Mouse (Mus musculus): ENCODE data around the gene Dcaf5. TPM values are rescaled to one million over a fixed set of nuclear protein-coding genes. Genes with fewer than 3 reads are reported as not detected.

Gene Dcaf5
- polyA plus RNA-seq, 1 experiment from 2014 or later: 24.3 TPM

DNA sequence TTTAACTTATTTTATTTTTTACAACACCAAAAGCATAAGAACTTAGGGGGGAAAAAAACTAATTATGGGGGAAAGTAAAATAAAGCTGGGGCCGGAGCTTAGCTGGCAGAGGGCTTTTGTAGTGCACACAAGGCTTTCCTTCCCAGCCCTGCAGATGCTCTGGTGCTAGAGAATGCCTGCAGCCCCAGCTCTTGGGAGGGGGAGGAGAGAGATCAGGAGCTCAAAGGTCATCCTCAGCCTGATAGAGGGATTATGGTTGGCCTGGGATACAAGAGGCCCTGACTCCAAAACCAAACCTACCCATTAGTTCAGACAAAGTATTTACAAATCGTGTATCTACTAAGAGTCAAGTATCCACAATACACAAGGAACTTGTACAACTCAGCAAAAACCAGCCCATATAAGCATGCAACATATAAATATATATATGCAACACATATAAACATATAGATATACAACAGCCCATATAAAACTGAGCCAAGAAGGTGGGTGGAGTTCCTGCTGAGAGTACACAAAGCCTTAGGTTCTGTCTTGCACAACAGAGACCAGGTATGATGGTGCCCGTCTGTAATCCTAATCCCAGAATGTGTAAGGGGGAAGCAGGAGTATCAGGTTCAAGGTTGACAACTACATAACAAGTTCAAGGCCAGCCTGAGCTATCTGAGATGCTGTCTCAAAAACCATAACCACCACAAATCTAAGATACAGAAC, 124.3 kb downstream of the Dcaf5 start:
- no peaks in the 10 kb centered on the region for H3K36me3 ChIP-seq (replicated peaks; ENCODE audit: control insufficient read depth, insufficient read depth)

DNA sequence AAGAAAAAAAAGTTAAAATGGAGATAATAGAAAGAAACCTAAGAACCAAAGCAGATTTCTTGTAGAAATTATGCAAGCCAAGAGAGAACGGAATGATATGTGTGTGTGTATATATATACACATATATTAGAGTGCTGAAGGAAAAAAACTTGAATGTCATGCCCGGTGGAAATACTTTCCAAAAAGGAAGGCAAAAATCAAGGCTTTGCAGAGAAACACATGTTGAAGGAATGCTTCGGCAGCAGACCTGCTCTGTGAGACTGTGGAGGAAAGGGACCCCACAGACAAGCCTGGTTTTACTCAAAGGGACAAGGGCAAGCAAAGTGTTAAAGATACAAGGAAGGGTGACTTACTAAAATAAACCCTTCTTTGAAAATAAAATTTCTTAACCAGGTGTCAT, 128.8 kb downstream of the Dcaf5 start:
- Histone ChIP-seq H3K9me3 (ENCODE audit: control insufficient read depth, low read length) (no peaks in the 10 kb centered on the region), H3K27me3 (ENCODE audit: control insufficient read depth, insufficient read depth, low read length) (no peaks in the 10 kb centered on the region), H3K9ac (no peak overlapping the region), H3K4me2 (replicated peaks) (no peak overlapping the region), H3K4me3 (replicated peaks; ENCODE audit: low read length) (no peak overlapping the region), H3K4me1 (replicated peaks; ENCODE audit: control insufficient read depth, insufficient read depth, low read length) (no peaks in the 10 kb centered on the region), H3K27ac (no peak overlapping the region), H3K36me3 (replicated peaks; ENCODE audit: control insufficient read depth, insufficient read depth) (no peaks in the 10 kb centered on the region)
- DNase-seq (ENCODE audit: low spot score) (no peak), ATAC-seq (ENCODE audit: low FRiP score) (no peak)
- WGBS: 87% methylated on average over 3 of the region's 3 CpGs

More for the DNA sequence above, 124.3 kb downstream of the Dcaf5 start:
- Histone ChIP-seq H3K4me3 (replicated peaks; ENCODE audit: low read length) (no peak overlapping the region), H3K4me2 (replicated peaks) (no peak overlapping the region), H3K27me3 (ENCODE audit: control insufficient read depth, insufficient read depth, low read length) (no peaks in the 10 kb centered on the region), H3K9me3 (ENCODE audit: control insufficient read depth, low read length) (no peaks in the 10 kb centered on the region), H3K9ac (no peak overlapping the region), H3K27ac (no peak overlapping the region), H3K4me1 (replicated peaks; ENCODE audit: control insufficient read depth, insufficient read depth, low read length) (no peaks in the 10 kb centered on the region)
- 82% methylated on average over 3 of the region's 3 CpGs for WGBS
- ATAC-seq (ENCODE audit: low FRiP score) (no peak), DNase-seq (ENCODE audit: low spot score) (no peak)

DNA sequence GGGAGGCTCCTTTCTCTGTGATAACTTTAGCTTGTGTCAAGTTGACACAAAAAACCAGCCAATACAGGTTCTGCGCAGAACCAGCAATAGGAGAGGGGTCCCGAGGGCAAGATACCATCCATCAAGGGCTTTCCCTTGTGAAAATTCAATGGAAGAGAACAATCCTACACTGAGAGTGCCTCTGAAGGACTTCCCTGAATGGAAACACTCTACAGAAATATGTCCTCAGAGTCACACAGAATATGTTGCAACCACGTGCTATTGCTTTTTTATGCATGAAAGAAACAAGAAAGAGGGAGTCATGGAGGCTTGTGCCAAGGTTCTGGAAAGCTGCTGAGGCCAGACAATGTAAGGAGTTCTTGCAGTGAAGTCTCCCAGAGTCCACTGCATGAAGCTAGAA, 131.9 kb downstream of the Dcaf5 start:
- ATAC-seq (ENCODE audit: low FRiP score) (no peak), DNase-seq (ENCODE audit: low spot score) (no peak)
- Histone ChIP-seq H3K27me3 (ENCODE audit: control insufficient read depth, insufficient read depth, low read length) (no peaks in the 10 kb centered on the region), H3K4me1 (replicated peaks; ENCODE audit: control insufficient read depth, insufficient read depth, low read length) (no peaks in the 10 kb centered on the region), H3K27ac (no peak overlapping the region), H3K9me3 (ENCODE audit: control insufficient read depth, low read length) (no peaks in the 10 kb centered on the region), H3K4me3 (replicated peaks; ENCODE audit: low read length) (no peak overlapping the region), H3K36me3 (replicated peaks; ENCODE audit: control insufficient read depth, insufficient read depth) (no peaks in the 10 kb centered on the region), H3K9ac (no peak overlapping the region), H3K4me2 (replicated peaks) (no peak overlapping the region)
- 84% methylated on average over 3 of the region's 3 CpGs for WGBS

DNA sequence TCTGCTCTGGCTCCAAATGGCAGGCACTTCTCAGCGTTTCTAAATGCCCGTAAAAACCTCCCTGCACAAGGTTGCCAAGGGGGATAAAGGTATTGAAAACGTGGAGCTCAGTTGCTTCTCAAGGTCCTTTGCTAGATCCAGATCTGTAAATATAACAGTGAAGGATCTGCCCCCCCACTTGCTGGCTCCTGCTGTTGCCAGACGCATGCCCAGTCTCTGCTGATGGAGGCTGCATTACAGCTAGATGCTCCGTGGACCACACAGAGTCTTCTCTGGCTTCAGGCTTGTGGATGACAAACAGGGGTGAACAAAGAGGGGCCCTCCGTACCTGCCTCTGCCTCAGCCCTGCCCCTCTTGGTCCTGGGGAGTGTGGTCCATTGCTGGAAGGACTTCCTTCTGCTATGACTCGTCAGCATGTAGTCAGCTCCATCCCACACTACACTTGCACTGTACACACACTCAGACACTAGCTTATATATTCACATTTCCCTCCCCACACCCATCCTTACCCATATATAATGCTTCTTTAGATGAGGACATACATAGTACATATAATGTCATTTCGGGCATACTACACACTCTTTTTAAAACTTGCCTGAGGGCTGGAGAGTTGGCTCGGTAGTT, 135.5 kb downstream of the Dcaf5 start:
- Histone ChIP-seq H3K4me1 (replicated peaks; ENCODE audit: control insufficient read depth, insufficient read depth, low read length) (no peaks in the 10 kb centered on the region), H3K27ac (no peak overlapping the region), H3K9ac (no peak overlapping the region), H3K27me3 (ENCODE audit: control insufficient read depth, insufficient read depth, low read length) (no peaks in the 10 kb centered on the region), H3K4me3 (replicated peaks; ENCODE audit: low read length) (no peak overlapping the region), H3K4me2 (replicated peaks) (no peak overlapping the region), H3K36me3 (replicated peaks; ENCODE audit: control insufficient read depth, insufficient read depth) (no peaks in the 10 kb centered on the region), H3K9me3 (ENCODE audit: control insufficient read depth, low read length) (no peaks in the 10 kb centered on the region)
- 81% methylated on average over 9 of the region's 9 CpGs for WGBS
- no peak for ATAC-seq (ENCODE audit: low FRiP score)
- no peak for DNase-seq (ENCODE audit: low spot score)

DNA sequence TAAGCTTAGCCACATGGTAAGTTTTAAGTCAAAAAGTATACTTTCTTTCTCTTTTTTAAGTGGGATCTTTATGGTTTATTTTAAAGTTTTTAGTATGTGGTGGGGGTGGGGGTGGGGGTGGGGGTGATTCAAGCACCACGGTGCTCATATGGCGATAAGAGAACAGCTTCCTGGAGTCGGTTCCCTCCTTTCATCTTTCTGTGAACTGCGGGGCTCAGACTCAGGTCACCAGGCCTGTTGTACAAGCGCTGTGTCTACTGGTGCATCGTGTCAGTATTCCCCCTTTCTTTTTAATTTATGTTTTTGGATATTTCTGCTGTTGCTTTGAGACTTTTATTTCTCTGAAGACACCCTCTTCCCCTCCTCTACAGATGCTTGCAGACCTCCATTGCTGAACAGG, 137.7 kb downstream of the Dcaf5 start:
- DNase-seq (ENCODE audit: low spot score) (no peak), ATAC-seq (ENCODE audit: low FRiP score) (no peak)
- Histone ChIP-seq H3K27me3 (ENCODE audit: control insufficient read depth, insufficient read depth, low read length) (no peaks in the 10 kb centered on the region), H3K36me3 (replicated peaks; ENCODE audit: control insufficient read depth, insufficient read depth) (no peaks in the 10 kb centered on the region), H3K27ac (no peak overlapping the region), H3K9me3 (ENCODE audit: control insufficient read depth, low read length) (no peaks in the 10 kb centered on the region), H3K9ac (no peak overlapping the region), H3K4me2 (replicated peaks) (no peak overlapping the region), H3K4me3 (replicated peaks; ENCODE audit: low read length) (no peak overlapping the region), H3K4me1 (replicated peaks; ENCODE audit: control insufficient read depth, insufficient read depth, low read length) (no peaks in the 10 kb centered on the region)
- 90% methylated on average over 6 of the region's 6 CpGs for WGBS

DNA sequence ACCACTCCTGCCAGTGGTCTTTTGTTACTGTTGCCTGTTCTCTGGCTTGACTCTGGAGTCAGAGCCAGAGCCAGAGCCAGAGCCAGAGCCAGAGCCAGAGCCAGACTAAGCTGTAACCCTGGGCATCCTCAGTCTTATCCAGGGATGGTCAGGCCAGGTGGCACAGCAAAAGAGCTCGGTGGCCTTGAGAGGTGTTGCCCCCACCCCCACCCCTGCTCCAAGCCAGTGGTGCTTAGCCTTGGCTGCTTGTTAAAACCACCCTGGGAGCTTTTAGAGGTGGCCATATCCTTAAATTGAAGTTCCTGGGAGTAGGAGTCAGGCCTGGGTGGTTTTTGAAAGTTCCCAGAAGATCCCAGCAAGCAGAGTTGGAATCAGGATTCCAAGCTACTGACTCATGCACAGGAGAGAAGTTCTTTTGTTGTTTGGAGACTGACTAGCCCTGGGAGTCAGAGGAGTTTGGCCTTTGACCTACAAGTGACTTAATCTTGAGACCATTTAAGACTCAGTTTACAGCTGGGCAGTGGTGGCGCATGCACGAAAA, 144.4 kb downstream of the Dcaf5 start:
- Histone ChIP-seq H3K9me3 (ENCODE audit: control insufficient read depth, low read length) (no peaks in the 10 kb centered on the region), H3K4me2 (replicated peaks) (no peak overlapping the region), H3K4me1 (replicated peaks; ENCODE audit: control insufficient read depth, insufficient read depth, low read length) (no peaks in the 10 kb centered on the region), H3K27me3 (ENCODE audit: control insufficient read depth, insufficient read depth, low read length) (no peaks in the 10 kb centered on the region), H3K9ac (no peak overlapping the region), H3K36me3 (replicated peaks; ENCODE audit: control insufficient read depth, insufficient read depth) (no peaks in the 10 kb centered on the region), H3K27ac (no peak overlapping the region), H3K4me3 (replicated peaks; ENCODE audit: low read length) (no peak overlapping the region)
- DNase-seq (ENCODE audit: low spot score): no peak
- no peak for ATAC-seq (ENCODE audit: low FRiP score)
- 84% methylated on average over 3 of the region's 3 CpGs for WGBS

DNA sequence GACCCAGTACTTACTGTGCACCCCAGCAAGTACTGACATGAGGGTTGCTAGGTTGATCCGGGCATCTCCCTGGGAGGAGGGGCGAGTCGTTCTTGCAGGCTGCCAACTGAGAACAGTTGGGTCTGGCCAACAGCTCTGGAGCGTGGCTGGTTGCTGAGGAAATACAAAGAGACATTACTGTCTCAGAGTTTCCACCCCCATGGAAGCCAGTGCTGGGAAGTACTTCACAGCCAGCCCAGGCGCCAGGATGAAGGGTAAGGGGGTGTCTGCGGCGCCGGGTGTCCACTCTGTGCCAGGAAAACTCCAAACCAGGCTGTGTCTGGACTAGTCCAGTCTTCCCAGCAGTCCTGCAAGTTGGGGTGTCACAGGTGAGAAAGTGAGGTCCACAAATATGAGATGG, 145.4 kb downstream of the Dcaf5 start:
- no peaks in the 10 kb centered on the region for H3K27me3 ChIP-seq (ENCODE audit: control insufficient read depth, insufficient read depth, low read length)
- no peaks in the 10 kb centered on the region for H3K9me3 ChIP-seq (ENCODE audit: control insufficient read depth, low read length)
- H3K9ac ChIP-seq: no peak overlapping the region
- no peak overlapping the region for H3K27ac ChIP-seq
- no peaks in the 10 kb centered on the region for H3K36me3 ChIP-seq (replicated peaks; ENCODE audit: control insufficient read depth, insufficient read depth)
- WGBS: 79% methylated on average over 8 of the region's 8 CpGs
- ATAC-seq (ENCODE audit: low FRiP score) (no peak), DNase-seq (ENCODE audit: low spot score) (no peak)
- no peaks in the 10 kb centered on the region for H3K4me1 ChIP-seq (replicated peaks; ENCODE audit: control insufficient read depth, insufficient read depth, low read length)
- H3K4me3 ChIP-seq (replicated peaks; ENCODE audit: low read length): no peak overlapping the region
- H3K4me2 ChIP-seq (replicated peaks): no peak overlapping the region

DNA sequence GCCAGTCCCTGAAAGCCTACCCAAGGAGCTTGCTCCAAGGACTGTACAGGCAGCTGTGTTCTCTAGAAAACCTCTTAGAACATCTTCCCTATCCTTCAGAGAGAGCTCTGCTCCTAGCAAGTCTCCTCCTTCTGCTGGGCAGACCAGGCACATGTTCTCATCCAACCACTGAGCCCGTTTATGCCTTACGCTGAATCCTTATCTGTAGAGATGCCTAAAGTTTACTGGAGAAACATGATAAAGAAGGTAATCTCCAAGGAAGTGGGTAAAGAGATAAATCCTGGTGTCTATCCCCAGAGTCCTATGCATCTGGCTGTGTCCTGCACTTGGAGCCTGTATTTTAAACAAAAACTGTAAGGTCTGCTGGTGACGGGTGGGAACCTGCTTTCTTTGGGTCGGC, 145.9 kb downstream of the Dcaf5 start:
- no peak overlapping the region for H3K4me3 ChIP-seq (replicated peaks; ENCODE audit: low read length)
- WGBS: 94% methylated on average over 4 of the region's 4 CpGs
- H3K9me3 ChIP-seq (ENCODE audit: control insufficient read depth, low read length): no peaks in the 10 kb centered on the region
- H3K9ac ChIP-seq: no peak overlapping the region
- H3K36me3 ChIP-seq (replicated peaks; ENCODE audit: control insufficient read depth, insufficient read depth): no peaks in the 10 kb centered on the region
- DNase-seq (ENCODE audit: low spot score): no peak
- no peaks in the 10 kb centered on the region for H3K27me3 ChIP-seq (ENCODE audit: control insufficient read depth, insufficient read depth, low read length)
- no peak overlapping the region for H3K4me2 ChIP-seq (replicated peaks)
- H3K27ac ChIP-seq: no peak overlapping the region
- no peaks in the 10 kb centered on the region for H3K4me1 ChIP-seq (replicated peaks; ENCODE audit: control insufficient read depth, insufficient read depth, low read length)
- no peak for ATAC-seq (ENCODE audit: low FRiP score)

DNA sequence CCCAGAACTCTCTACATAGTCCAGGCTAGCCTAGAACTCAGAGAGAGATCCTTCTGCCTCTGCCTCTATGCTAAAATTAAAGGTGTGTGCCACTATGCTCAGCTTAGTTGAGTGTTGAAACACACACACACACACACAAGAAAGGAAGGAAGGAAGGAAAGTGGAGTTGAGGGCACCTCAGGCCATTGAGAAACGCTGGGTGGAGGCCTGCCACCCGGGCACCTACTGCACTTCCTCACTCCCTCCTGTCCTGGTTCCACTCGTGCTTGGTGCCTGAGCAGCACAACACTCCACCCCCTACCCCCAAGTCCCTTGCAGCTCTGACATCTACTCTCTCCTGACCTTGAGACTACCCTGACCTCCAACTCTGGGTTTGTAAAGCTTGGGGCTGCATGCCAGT, 146.7 kb downstream of the Dcaf5 start:
- H3K27me3 ChIP-seq (ENCODE audit: control insufficient read depth, insufficient read depth, low read length): no peaks in the 10 kb centered on the region
- H3K4me2 ChIP-seq (replicated peaks): no peak overlapping the region
- WGBS: 82% methylated on average over 3 of the region's 3 CpGs
- H3K4me3 ChIP-seq (replicated peaks; ENCODE audit: low read length): no peak overlapping the region
- DNase-seq (ENCODE audit: low spot score) (no peak), ATAC-seq (ENCODE audit: low FRiP score) (no peak)
- no peaks in the 10 kb centered on the region for H3K9me3 ChIP-seq (ENCODE audit: control insufficient read depth, low read length)
- H3K27ac ChIP-seq: no peak overlapping the region
- no peaks in the 10 kb centered on the region for H3K36me3 ChIP-seq (replicated peaks; ENCODE audit: control insufficient read depth, insufficient read depth)
- H3K9ac ChIP-seq: no peak overlapping the region
- no peaks in the 10 kb centered on the region for H3K4me1 ChIP-seq (replicated peaks; ENCODE audit: control insufficient read depth, insufficient read depth, low read length)
